Mouse (Mus musculus): ENCODE measurements around the gene Mindy4b-ps. TPM values are rescaled to one million over a fixed set of nuclear protein-coding genes. Genes with fewer than 3 reads are reported as not detected.

Mindy4b-ps gene
- polyA plus RNA-seq, 1 experiment from 2014 or later: not detected

GRCm38 (mm10) chr3:58784219-58785092, 37.7 kb downstream of the Mindy4b-ps start:
- Histone ChIP-seq H3K27me3 (0 out of 2 replicates have a peak, but pooled peaks cover 5% of the 10 kb centered on the region), H3K9me3 (no peaks in the 10 kb centered on the region), H3K4me3 (no peak overlapping the region), H3K36me3 (no peaks in the 10 kb centered on the region), H3K4me1 (0 out of 2 replicates have a peak, but pooled peaks cover 4% of the 10 kb centered on the region), H3K9ac (no peak overlapping the region), H3K27ac (no peak overlapping the region), H3K4me2 (no peak overlapping the region)
- ATAC-seq (ENCODE audit: insufficient number of reproducible peaks, insufficient read depth, low FRiP score, low TSS enrichment, low read depth): no peak
- WGBS: 33% methylated on average over 8 of the region's 8 CpGs

- ATAC-seq (ENCODE audit: insufficient number of reproducible peaks, insufficient read depth, low FRiP score, low TSS enrichment, low read depth): no peak
- H3K27ac ChIP-seq: no peak overlapping the region
- H3K36me3 ChIP-seq: no peaks in the 10 kb centered on the region
- no peaks in the 10 kb centered on the region for H3K9me3 ChIP-seq
- 49% methylated on average over 8 of the region's 8 CpGs for WGBS
- no peak overlapping the region for H3K4me2 ChIP-seq
- H3K4me1 ChIP-seq: 0 out of 2 replicates have a peak, but pooled peaks cover 4% of the 10 kb centered on the region
- 0 out of 2 replicates have a peak, but pooled peaks cover 5% of the 10 kb centered on the region for H3K27me3 ChIP-seq
- H3K9ac ChIP-seq: no peak overlapping the region
- H3K4me3 ChIP-seq: no peak overlapping the region
Observed at GRCm38 (mm10) chr3:58783602-58784218, 38.4 kb downstream of the Mindy4b-ps start.

- Histone ChIP-seq H3K9me3 (no peaks in the 10 kb centered on the region), H3K4me1 (no peaks in the 10 kb centered on the region), H3K36me3 (no peaks in the 10 kb centered on the region), H3K27me3 (no peaks in the 10 kb centered on the region), H3K4me2 (no peak overlapping the region), H3K27ac (no peak overlapping the region), H3K4me3 (no peak overlapping the region), H3K9ac (no peak overlapping the region)
- 66% methylated on average over 1 of the region's 1 CpGs for WGBS
- ATAC-seq (ENCODE audit: insufficient number of reproducible peaks, insufficient read depth, low FRiP score, low TSS enrichment, low read depth): no peak
Observed at GRCm38 (mm10) chr3:58756429-58756828, 65.7 kb downstream of the Mindy4b-ps start.

- 69% methylated on average over 1 of the region's 1 CpGs for WGBS
- H3K9me3 ChIP-seq: no peaks in the 10 kb centered on the region
- no peak overlapping the region for H3K9ac ChIP-seq
- H3K36me3 ChIP-seq: no peaks in the 10 kb centered on the region
- H3K4me1 ChIP-seq: no peaks in the 10 kb centered on the region
- H3K27ac ChIP-seq: no peak overlapping the region
- ATAC-seq (ENCODE audit: insufficient number of reproducible peaks, insufficient read depth, low FRiP score, low TSS enrichment, low read depth): no peak
- no peaks in the 10 kb centered on the region for H3K27me3 ChIP-seq
- H3K4me3 ChIP-seq: no peak overlapping the region
- no peak overlapping the region for H3K4me2 ChIP-seq
Observed at GRCm38 (mm10) chr3:58755769-58756168, 66.3 kb downstream of the Mindy4b-ps start.

GRCm38 (mm10) chr3:58754361-58754760, 67.8 kb downstream of the Mindy4b-ps start:
- no peaks in the 10 kb centered on the region for H3K27me3 ChIP-seq
- no peak overlapping the region for H3K9ac ChIP-seq
- no peak for ATAC-seq (ENCODE audit: insufficient number of reproducible peaks, insufficient read depth, low FRiP score, low TSS enrichment, low read depth)
- H3K27ac ChIP-seq: no peak overlapping the region
- WGBS: 78% methylated on average over 3 of the region's 3 CpGs
- no peaks in the 10 kb centered on the region for H3K36me3 ChIP-seq
- no peaks in the 10 kb centered on the region for H3K9me3 ChIP-seq
- no peak overlapping the region for H3K4me2 ChIP-seq
- no peaks in the 10 kb centered on the region for H3K4me1 ChIP-seq
- no peak overlapping the region for H3K4me3 ChIP-seq

- H3K9ac ChIP-seq: no peak overlapping the region
- no peak overlapping the region for H3K4me2 ChIP-seq
- H3K27me3 ChIP-seq: no peaks in the 10 kb centered on the region
- H3K4me1 ChIP-seq: no peaks in the 10 kb centered on the region
- no peak overlapping the region for H3K4me3 ChIP-seq
- ATAC-seq (ENCODE audit: insufficient number of reproducible peaks, insufficient read depth, low FRiP score, low TSS enrichment, low read depth): no peak
- H3K36me3 ChIP-seq: no peaks in the 10 kb centered on the region
- no peak overlapping the region for H3K27ac ChIP-seq
- WGBS: 64% methylated on average over 8 of the region's 8 CpGs
- H3K9me3 ChIP-seq: no peaks in the 10 kb centered on the region
Observed at GRCm38 (mm10) chr3:58751818-58752620, 70.1 kb downstream of the Mindy4b-ps start.

- no peak for ATAC-seq (ENCODE audit: insufficient number of reproducible peaks, insufficient read depth, low FRiP score, low TSS enrichment, low read depth)
Observed at GRCm38 (mm10) chr3:58748724-58749123, 73.4 kb downstream of the Mindy4b-ps start.

GRCm38 (mm10) chr3:58747924-58748323, 74.2 kb downstream of the Mindy4b-ps start:
- Histone ChIP-seq H3K4me1 (no peaks in the 10 kb centered on the region), H3K27ac (no peak overlapping the region), H3K4me2 (no peak overlapping the region), H3K9me3 (no peaks in the 10 kb centered on the region), H3K9ac (no peak overlapping the region), H3K27me3 (no peaks in the 10 kb centered on the region), H3K36me3 (no peaks in the 10 kb centered on the region), H3K4me3 (no peak overlapping the region)
- ATAC-seq (ENCODE audit: insufficient number of reproducible peaks, insufficient read depth, low FRiP score, low TSS enrichment, low read depth): no peak
- 78% methylated on average over 1 of the region's 1 CpGs for WGBS

More at GRCm38 (mm10) chr3:58748724-58749123, 73.4 kb downstream of the Mindy4b-ps start:
- Histone ChIP-seq H3K4me1 (no peaks in the 10 kb centered on the region), H3K27ac (no peak overlapping the region), H3K36me3 (no peaks in the 10 kb centered on the region), H3K4me3 (no peak overlapping the region), H3K9ac (no peak overlapping the region), H3K4me2 (no peak overlapping the region), H3K27me3 (no peaks in the 10 kb centered on the region), H3K9me3 (no peaks in the 10 kb centered on the region)

- H3K4me2 ChIP-seq: no peak overlapping the region
- H3K4me1 ChIP-seq: no peaks in the 10 kb centered on the region
- H3K9me3 ChIP-seq: no peaks in the 10 kb centered on the region
- H3K9ac ChIP-seq: no peak overlapping the region
- H3K36me3 ChIP-seq: no peaks in the 10 kb centered on the region
- ATAC-seq (ENCODE audit: insufficient number of reproducible peaks, insufficient read depth, low FRiP score, low TSS enrichment, low read depth): no peak
- WGBS: 68% methylated on average over 2 of the region's 2 CpGs
- no peaks in the 10 kb centered on the region for H3K27me3 ChIP-seq
- no peak overlapping the region for H3K4me3 ChIP-seq
- H3K27ac ChIP-seq: no peak overlapping the region
Observed at GRCm38 (mm10) chr3:58739536-58739935, 82.6 kb downstream of the Mindy4b-ps start.

Data from embryonic facial prominence, embryonic 13.5 days (tissue).